Mouse (Mus musculus) heart, embryonic 13.5 days (tissue): ENCODE data around the gene Styxl1. TPM values are rescaled to one million over a fixed set of nuclear protein-coding genes. Genes with fewer than 3 reads are reported as not detected.

Experiments
- ATAC-seq: fragments of 200-750 bp; cut with Nextera tagmentation; 2 replicates; pipeline ENCODE4 v1.8.0; 2017; ENCODE audit warnings: moderate TSS enrichment; ENCODE audit not compliant: insufficient number of reproducible peaks, low FRiP score, low TSS enrichment; ENCODE audit errors: extremely low read depth
- H3K27ac ChIP-seq: fragments of 300-500 bp; sonication (generic); replicated peaks from 2 replicates; pipeline ENCODE4 v1.5.1; 2015; ENCODE audit warnings: moderate library complexity, mild to moderate bottlenecking, inconsistent platforms
- H3K27me3 ChIP-seq: fragments of 300-500 bp; sonication (generic); replicated peaks from 2 replicates; pipeline ENCODE4 v1.6.1; 2015; ENCODE audit warnings: mild to moderate bottlenecking, inconsistent platforms
- H3K36me3 ChIP-seq: fragments of 300-500 bp; sonication (generic); 2 replicates; pipeline ENCODE4 v1.6.1; 2015; ENCODE audit warnings: mild to moderate bottlenecking, inconsistent platforms
- H3K4me1 ChIP-seq: fragments of 300-500 bp; sonication (generic); 2 replicates; pipeline ENCODE4 v1.6.1; 2015; ENCODE audit warnings: inconsistent platforms
- H3K4me2 ChIP-seq: fragments of 300-500 bp; sonication (generic); 2 replicates; pipeline ENCODE4 v1.6.1; 2015; ENCODE audit warnings: inconsistent platforms, mild to moderate bottlenecking, moderate library complexity
- H3K4me3 ChIP-seq: fragments of 300-500 bp; sonication (generic); 2 replicates; pipeline ENCODE4 v1.5.1; 2015; ENCODE audit warnings: moderate library complexity, mild to moderate bottlenecking, inconsistent platforms
- H3K9ac ChIP-seq: fragments of 300-500 bp; sonication (generic); 2 replicates; pipeline ENCODE4 v1.6.1; 2015; ENCODE audit warnings: inconsistent platforms, mild to moderate bottlenecking, moderate library complexity
- H3K9me3 ChIP-seq: fragments of 300-500 bp; sonication (generic); 2 replicates; pipeline ENCODE4 v1.6.1; 2016; ENCODE audit warnings: inconsistent platforms
- WGBS: fragments of 180-500 bp; shearing (Covaris S2); methylation state at CpG from one replicate; pipeline ENCODE4 v1.1.7; 2015; ENCODE audit warnings: mixed read lengths; 5-methylcytosine and 5-hydroxymethylcytosine counted together
- polyA plus RNA-seq: library from polyadenylated mRNA; unstranded; fragments of >200 nt; fragmentation: Nextera tagmentation; extraction: Ambion mirVana; gene quantifications from 2 replicates; pipeline ENCODE4 v1.2.1, GENCODE M21; 2015

The Styxl1 gene
- polyA plus RNA-seq, 1 experiment from 2014 or later: not detected

DNA sequence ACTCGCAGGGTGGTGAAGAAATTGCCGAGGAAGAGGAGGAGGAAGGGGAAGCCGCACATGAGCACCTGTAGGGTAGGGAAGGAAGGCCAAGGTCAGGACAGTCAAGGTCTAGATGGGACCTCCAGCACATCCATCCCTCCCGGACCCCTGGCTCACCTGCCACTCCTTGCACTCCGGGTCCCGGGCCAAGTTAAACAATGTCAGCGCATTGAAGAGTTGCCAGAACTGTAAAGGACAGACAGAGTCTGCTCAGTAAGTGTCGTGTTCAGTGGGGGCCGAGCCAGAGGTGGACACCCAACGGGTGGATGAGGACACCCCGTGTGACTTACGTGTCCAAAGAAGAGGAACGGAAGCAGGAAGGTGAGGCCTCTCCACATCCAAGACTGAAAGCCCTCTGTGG is 42.4 kb downstream of the Styxl1 start:
- H3K4me1 ChIP-seq: peaks cover 6% of the 10 kb centered on the region; the same call in 1 of the 2 replicates
- no peak for ATAC-seq
- no peak overlapping the region for H3K4me3 ChIP-seq
- no peaks in the 10 kb centered on the region for H3K27me3 ChIP-seq
- H3K4me2 ChIP-seq: no peak overlapping the region
- no peaks in the 10 kb centered on the region for H3K9me3 ChIP-seq
- no peak overlapping the region for H3K27ac ChIP-seq
- H3K36me3 ChIP-seq: peaks cover 80% of the 10 kb centered on the region
- WGBS: 88% methylated on average over 13 of the region's 13 CpGs
- H3K9ac ChIP-seq: no peak overlapping the region

DNA sequence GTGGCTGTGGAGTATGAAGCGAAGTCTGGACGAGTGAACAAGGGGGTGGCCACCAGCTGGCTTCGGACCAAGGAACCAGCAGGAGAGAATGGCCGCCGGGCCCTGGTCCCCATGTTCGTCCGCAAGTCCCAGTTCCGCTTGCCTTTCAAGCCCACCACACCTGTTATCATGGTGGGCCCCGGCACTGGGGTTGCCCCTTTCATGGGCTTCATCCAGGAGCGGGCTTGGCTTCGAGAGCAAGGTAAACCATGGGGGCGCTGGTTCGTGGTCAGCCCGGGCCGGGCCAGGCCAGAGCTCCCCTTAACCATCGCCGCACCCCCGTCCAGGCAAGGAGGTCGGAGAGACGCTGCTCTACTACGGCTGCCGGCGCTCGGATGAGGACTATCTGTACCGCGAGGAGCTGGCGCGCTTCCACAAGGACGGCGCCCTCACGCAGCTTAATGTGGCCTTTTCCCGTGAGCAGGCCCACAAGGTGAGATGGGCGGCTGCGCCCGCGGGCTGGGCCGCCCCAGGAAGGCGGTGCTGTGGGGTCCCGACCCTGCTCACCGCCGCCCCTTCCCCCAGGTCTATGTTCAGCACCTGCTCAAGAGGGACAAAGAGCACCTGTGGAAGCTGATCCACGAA is 44.0 kb downstream of the Styxl1 start:
- peaks cover 84% of the 10 kb centered on the region for H3K36me3 ChIP-seq
- no peak overlapping the region for H3K4me2 ChIP-seq
- no peak overlapping the region for H3K9ac ChIP-seq
- 87% methylated on average over 42 of the region's 42 CpGs for WGBS
- H3K9me3 ChIP-seq: no peaks in the 10 kb centered on the region
- no peak overlapping the region for H3K4me3 ChIP-seq
- no peak overlapping the region for H3K27ac ChIP-seq
- ATAC-seq: no peak
- H3K27me3 ChIP-seq: no peaks in the 10 kb centered on the region
- peaks cover 6% of the 10 kb centered on the region; the same call in 1 of the 2 replicates for H3K4me1 ChIP-seq

DNA sequence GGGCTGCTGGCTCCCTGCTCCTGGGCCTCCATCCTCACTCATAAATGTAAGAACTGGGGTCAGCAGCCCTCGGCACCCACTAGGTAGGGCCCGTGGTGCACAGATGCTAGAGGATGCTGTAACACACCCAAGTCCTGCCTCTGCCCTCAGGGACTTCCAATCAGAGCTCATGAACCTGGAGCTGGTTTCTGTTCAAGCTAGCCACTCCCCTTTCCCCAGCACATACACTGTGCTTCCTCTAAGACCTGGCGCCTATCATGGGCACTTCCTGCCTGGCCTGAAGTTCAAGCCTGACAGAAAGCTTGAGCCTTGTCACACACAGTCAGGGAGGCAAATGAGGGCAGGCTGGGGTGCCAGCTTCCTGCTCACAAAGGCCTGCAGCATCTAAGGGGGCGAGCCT is 45.1 kb downstream of the Styxl1 start:
- no peak overlapping the region for H3K4me2 ChIP-seq
- peaks cover 93% of the 10 kb centered on the region for H3K36me3 ChIP-seq
- H3K9ac ChIP-seq: no peak overlapping the region
- H3K9me3 ChIP-seq: no peaks in the 10 kb centered on the region
- no peaks in the 10 kb centered on the region for H3K27me3 ChIP-seq
- H3K4me1 ChIP-seq: peaks cover 6% of the 10 kb centered on the region; the same call in 1 of the 2 replicates
- no peak overlapping the region for H3K4me3 ChIP-seq
- H3K27ac ChIP-seq: no peak overlapping the region
- 83% methylated on average over 4 of the region's 4 CpGs for WGBS
- no peak for ATAC-seq

DNA sequence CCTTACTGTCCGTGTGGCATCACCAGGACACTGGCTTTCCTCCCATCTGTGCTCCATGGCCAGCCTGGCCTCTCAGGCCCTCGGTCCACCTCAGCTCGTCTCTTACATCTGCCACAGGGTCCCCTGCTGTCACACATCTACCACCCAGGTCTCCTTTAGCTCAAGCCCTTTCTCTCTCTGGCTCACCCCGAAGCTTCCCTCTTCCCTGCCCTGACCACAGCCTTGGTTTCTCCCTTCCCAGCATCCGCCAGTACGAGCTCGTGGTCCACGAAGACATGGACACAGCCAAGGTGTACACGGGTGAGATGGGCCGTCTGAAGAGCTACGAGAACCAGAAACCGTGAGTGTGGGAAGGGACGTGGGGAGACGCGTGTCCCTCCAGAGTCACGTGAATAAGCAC is 46.9 kb downstream of the Styxl1 start:
- no peak for ATAC-seq
- Histone ChIP-seq H3K36me3 (peaks cover 81% of the 10 kb centered on the region), H3K4me3 (no peak overlapping the region), H3K4me2 (no peak overlapping the region), H3K9ac (no peak overlapping the region), H3K4me1 (peaks cover 15% of the 10 kb centered on the region), H3K27me3 (no peaks in the 10 kb centered on the region), H3K27ac (no peak overlapping the region), H3K9me3 (no peaks in the 10 kb centered on the region)
- 89% methylated on average over 16 of the region's 16 CpGs for WGBS

DNA sequence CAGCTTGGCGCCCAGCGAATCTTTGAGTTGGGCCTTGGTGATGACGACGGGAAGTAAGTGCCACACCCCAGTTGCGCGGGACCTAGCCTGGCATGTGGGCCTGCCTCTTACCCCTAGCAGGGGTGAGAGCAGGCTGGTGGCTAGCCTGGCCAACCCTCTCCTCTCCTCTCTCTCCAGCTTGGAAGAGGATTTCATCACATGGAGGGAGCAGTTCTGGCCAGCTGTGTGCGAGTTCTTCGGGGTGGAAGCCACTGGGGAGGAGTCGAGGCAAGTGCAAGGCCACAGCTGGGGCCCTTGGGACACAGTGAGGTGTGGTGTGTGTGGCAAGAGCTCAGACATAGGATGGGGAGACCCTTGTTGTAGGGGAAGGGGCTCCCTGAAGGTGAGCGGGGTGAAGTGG is 47.3 kb downstream of the Styxl1 start:
- no peak overlapping the region for H3K9ac ChIP-seq
- 87% methylated on average over 10 of the region's 10 CpGs for WGBS
- H3K4me1 ChIP-seq: peaks cover 19% of the 10 kb centered on the region
- H3K4me2 ChIP-seq: no peak overlapping the region
- no peaks in the 10 kb centered on the region for H3K27me3 ChIP-seq
- ATAC-seq: no peak
- no peak overlapping the region for H3K27ac ChIP-seq
- no peaks in the 10 kb centered on the region for H3K9me3 ChIP-seq
- H3K36me3 ChIP-seq: peaks cover 77% of the 10 kb centered on the region
- H3K4me3 ChIP-seq: no peak overlapping the region

DNA sequence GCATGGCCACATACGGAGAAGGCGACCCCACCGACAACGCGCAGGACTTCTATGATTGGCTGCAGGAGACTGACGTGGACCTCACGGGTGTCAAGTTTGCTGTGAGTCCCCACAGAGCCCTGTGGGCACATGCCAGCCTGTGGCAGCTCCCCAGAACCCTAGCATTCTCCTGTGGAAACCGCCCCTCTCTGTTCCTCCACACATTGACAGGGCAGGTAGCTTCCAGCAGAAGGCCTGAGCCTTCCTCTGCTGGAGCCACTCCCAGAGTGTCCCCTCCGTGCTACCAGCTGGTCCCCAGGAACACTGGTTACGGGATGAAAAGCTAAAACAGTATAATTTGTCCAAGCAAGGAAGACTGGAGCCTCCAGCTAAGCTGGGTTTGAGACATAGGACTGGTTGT is 47.9 kb downstream of the Styxl1 start:
- Histone ChIP-seq H3K27ac (no peak overlapping the region), H3K9ac (no peak overlapping the region), H3K9me3 (no peaks in the 10 kb centered on the region), H3K27me3 (no peaks in the 10 kb centered on the region), H3K4me1 (peaks cover 26% of the 10 kb centered on the region), H3K4me3 (no peak overlapping the region), H3K36me3 (peaks cover 70% of the 10 kb centered on the region), H3K4me2 (no peak overlapping the region)
- ATAC-seq: no peak
- WGBS: 89% methylated on average over 10 of the region's 10 CpGs

DNA sequence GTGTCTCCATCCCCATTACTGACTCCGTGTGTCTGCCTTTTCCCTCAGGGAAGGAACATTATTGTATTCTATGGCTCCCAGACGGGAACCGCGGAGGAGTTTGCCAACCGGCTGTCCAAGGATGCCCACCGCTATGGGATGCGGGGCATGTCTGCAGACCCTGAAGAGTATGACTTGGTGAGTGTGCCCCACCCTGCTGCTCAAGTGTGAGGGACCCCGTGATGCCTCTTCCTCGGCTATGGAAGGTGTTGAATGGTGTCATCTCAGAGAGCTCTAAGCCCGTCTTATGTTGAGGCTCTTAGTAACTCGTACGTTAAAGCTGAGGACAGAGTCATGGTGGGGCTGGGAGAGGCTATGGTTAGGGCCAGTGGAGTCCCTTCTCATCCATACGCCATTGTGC is 48.8 kb downstream of the Styxl1 start:
- peaks cover 35% of the 10 kb centered on the region for H3K4me1 ChIP-seq
- H3K36me3 ChIP-seq: peaks cover 61% of the 10 kb centered on the region
- no peak overlapping the region for H3K4me2 ChIP-seq
- H3K27me3 ChIP-seq: no peaks in the 10 kb centered on the region
- H3K27ac ChIP-seq: no peak overlapping the region
- no peak for ATAC-seq
- H3K9me3 ChIP-seq: no peaks in the 10 kb centered on the region
- 87% methylated on average over 13 of the region's 13 CpGs for WGBS
- no peak overlapping the region for H3K9ac ChIP-seq
- no peak overlapping the region for H3K4me3 ChIP-seq

DNA sequence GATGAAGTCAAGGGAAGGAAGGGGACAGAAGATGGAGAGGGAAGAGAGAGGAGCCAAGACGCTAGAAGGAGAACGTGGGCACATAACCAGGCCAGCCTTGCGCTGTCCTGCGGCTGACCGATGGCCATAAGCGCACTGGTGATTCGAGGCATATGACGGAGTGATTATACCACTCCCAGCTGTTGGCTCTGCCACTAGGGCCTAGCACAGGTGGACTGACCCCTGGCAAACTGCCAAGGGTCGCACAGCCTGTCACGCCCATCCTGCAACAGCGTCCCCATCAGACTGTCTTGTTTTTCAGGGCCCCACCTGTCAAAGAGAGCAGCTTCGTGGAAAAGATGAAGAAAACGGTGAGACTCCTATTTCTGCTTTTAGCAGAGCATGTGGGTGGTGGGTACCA is 49.8 kb downstream of the Styxl1 start:
- Histone ChIP-seq H3K9ac (no peak overlapping the region), H3K27me3 (no peaks in the 10 kb centered on the region), H3K9me3 (no peaks in the 10 kb centered on the region), H3K27ac (no peak overlapping the region), H3K4me2 (no peak overlapping the region), H3K4me1 (peaks cover 45% of the 10 kb centered on the region), H3K36me3 (peaks cover 51% of the 10 kb centered on the region), H3K4me3 (no peak overlapping the region)
- 89% methylated on average over 13 of the region's 13 CpGs for WGBS
- no peak for ATAC-seq

DNA sequence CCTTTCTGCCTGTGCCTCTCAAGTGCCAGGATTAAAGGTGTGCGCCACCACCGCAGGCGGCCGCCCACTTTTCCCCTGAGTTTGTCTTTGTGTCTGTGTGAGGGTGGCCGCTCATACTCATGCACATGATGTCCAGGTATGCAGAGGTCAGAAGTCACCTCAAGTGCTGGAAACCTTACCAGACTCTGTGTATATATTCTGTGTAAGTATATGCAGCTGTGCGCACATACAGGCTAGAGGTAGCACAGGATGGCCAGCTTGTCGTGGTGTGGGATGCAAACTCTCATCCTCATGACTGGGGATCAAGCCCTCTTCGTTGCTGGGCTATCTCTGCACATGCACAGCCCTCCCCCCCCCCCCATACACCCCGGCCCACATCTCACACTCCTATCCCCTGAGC is 50.3 kb downstream of the Styxl1 start:
- Histone ChIP-seq H3K36me3 (peaks cover 46% of the 10 kb centered on the region), H3K9ac (no peak overlapping the region), H3K4me3 (no peak overlapping the region), H3K4me2 (no peak overlapping the region), H3K27ac (no peak overlapping the region; the same call in 1 of the 2 replicates), H3K9me3 (no peaks in the 10 kb centered on the region), H3K4me1 (peaks cover 50% of the 10 kb centered on the region), H3K27me3 (no peaks in the 10 kb centered on the region)
- no peak for ATAC-seq
- WGBS: 91% methylated on average over 9 of the region's 9 CpGs

DNA sequence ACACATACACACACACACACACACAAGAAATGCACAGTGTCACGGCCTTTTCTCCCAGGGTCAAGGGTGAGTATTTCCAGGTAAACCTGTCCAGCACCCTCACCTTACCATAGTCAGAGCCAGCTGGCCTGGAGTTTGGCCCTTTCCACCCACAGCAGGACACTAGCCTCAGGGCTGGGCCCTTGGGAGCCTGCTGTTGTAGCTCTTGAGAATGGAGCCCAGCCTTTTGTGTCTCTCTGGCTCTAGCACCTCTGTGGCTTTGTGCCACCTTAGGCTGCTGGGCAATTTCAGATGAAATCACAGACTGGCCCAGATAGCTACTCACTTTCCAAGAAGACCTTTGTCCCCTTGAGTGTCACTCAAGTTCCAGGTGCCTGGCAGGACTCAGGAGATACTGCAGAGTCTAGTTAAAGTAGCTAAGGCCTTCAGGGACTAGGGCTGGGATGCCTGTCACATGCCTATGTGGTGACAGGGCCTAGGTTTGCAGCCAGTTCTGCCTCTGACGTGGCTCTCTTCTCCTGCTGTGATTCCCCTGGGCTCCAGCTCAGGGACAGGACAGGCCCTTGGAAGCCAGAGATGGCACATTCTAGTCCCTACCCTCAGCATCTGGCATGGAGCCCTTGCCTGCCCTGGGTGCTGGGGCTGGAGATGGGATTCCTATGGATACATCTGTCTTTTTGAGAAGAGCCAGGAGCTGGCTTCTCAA is 51.4 kb downstream of the Styxl1 start:
- peak overlapping the region; percentile 52 for H3K9ac ChIP-seq
- H3K27ac ChIP-seq: peak overlapping the region; percentile 77
- ATAC-seq: 0 out of 2 replicates have a peak, but pooled peaks have one; percentile 43

DNA sequence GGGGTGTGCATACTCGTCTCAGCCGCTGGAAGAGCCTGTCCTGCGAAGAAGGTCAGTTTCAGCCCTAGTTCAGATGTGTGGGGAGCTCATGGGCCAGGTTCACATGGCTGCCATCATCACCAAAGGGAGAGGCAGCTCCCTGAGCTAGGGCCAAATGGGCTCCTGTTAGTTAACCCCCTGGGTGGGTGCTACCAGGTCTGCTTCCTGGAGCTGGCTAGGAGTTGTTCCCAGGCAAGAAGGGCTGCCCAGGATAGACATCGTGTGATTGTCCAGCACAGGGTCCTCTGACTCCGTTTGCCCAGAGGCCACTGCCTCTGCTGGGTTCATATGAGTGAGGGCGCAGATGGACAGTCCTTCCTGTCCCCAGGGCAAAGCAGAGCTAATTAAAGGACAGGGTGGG is 52.2 kb downstream of the Styxl1 start:
- H3K27me3 ChIP-seq: no peaks in the 10 kb centered on the region
- H3K36me3 ChIP-seq: peaks cover 28% of the 10 kb centered on the region
- H3K4me1 ChIP-seq: peaks cover 61% of the 10 kb centered on the region
- H3K9ac ChIP-seq: peak overlapping the region; percentile 45
- H3K27ac ChIP-seq: peak overlapping the region; percentile 77
- WGBS: 37% methylated on average over 6 of the region's 6 CpGs
- ATAC-seq: no peak
- peak overlapping the region; percentile 51 for H3K4me2 ChIP-seq
- H3K4me3 ChIP-seq: no peak overlapping the region
- H3K9me3 ChIP-seq: no peaks in the 10 kb centered on the region

More for the DNA sequence above, 51.4 kb downstream of the Styxl1 start:
- Histone ChIP-seq H3K9me3 (no peaks in the 10 kb centered on the region), H3K27me3 (no peaks in the 10 kb centered on the region), H3K36me3 (peaks cover 36% of the 10 kb centered on the region), H3K4me2 (peak overlapping the region; percentile 51; the same call in 1 of the 2 replicates), H3K4me3 (no peak overlapping the region), H3K4me1 (peaks cover 61% of the 10 kb centered on the region)
- 51% methylated on average over 2 of the region's 2 CpGs for WGBS
